Mouse (Mus musculus) bone marrow, adult 2 months (tissue): ENCODE data around the gene Snx27. TPM values are rescaled to one million over a fixed set of nuclear protein-coding genes. Genes with fewer than 3 reads are reported as not detected.

Experiments used
- H3K27ac ChIP-seq: fragments of 200-500 bp; 2 replicates; pipeline ENCODE4 v1.5.1; 2012; ENCODE audit warnings: low read depth, mild to moderate bottlenecking, control low read depth, inconsistent platforms, low read length; ENCODE audit not compliant: control insufficient read depth, poor library complexity, insufficient read depth
- H3K4me1 ChIP-seq: fragments of 200-500 bp; 2 replicates; pipeline ENCODE4 v1.6.1; 2011; ENCODE audit warnings: low read length; ENCODE audit not compliant: control insufficient read depth, insufficient read depth
- H3K4me3 ChIP-seq: fragments of 200-500 bp; replicated peaks from 2 replicates; pipeline ENCODE3; 2011; ENCODE audit warnings: mild to moderate bottlenecking, low read depth, low read length, control low read depth; ENCODE audit not compliant: control insufficient read depth
- CTCF ChIP-seq: fragments of 200-500 bp; IDR thresholded peaks from 2 replicates; pipeline ENCODE4 v1.5.1; 2011; ENCODE audit warnings: low read length, control low read depth; ENCODE audit not compliant: control insufficient read depth, insufficient read depth
- POLR2A ChIP-seq: fragments of 200-500 bp; IDR thresholded peaks from 2 replicates; pipeline ENCODE4 v1.6.1; 2011; ENCODE audit warnings: low read depth, mild to moderate bottlenecking, control low read depth, low read length, borderline replicate concordance; ENCODE audit not compliant: control insufficient read depth
- WGBS: fragments of 180-500 bp; shearing (Covaris S2); methylation state at CpG from one replicate; pipeline ENCODE4 v1.1.7; 2018; 5-methylcytosine and 5-hydroxymethylcytosine counted together
- polyA plus RNA-seq: library from polyadenylated mRNA; stranded (reverse); fragments of >200 nt; gene quantifications from 2 replicates; pipeline ENCODE4 v1.2.4, GENCODE M21; 2011; ENCODE audit warnings: low replicate concordance; ENCODE audit not compliant: missing spikeins, insufficient read depth, insufficient read length

Snx27 gene
- polyA plus RNA-seq, 1 experiment, result 14.1 TPM

GRCm38 (mm10) chr3:94465632-94466430, 116.7 kb downstream of the Snx27 start:
- 82% methylated on average over 13 of the region's 13 CpGs for WGBS
- Histone ChIP-seq H3K27ac (no peak overlapping the region), H3K4me3 (no peak overlapping the region), H3K4me1 (no peaks in the 10 kb centered on the region)
- no peak for TF ChIP-seq CTCF
- no peak for TF ChIP-seq POLR2A

DNA sequence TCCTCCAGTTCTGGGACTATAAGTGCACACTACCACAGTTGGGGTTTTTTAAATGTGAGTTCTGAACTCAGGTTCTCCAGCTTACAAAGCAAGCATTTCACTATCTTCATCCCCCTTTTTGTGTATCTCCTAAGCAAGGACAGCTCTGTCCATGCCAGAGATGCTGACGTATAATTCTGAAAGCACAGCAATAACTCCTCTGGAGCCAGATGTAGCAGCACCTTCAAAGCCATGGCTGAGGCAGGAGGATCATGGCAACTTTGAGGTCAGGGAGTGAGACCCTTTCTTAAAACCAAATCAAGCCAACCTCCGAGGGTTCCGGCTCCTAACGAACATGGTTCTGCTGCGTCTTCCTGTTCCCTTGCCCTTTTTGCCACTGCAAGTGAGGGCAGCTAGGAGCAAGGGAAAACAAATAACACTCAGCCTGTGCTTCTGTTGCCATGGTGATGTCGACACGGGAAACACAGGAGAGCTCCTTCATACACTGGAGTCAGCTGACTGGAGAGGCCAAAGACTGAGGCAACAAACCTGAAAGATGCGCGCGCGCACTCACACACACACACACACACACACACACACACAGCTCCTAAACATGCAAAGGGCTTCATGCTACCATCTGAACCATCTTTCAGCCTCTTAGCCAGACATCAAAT, 118.5 kb downstream of the Snx27 start:
- Histone ChIP-seq H3K4me1 (no peaks in the 10 kb centered on the region), H3K4me3 (no peak overlapping the region), H3K27ac (no peak overlapping the region)
- TF ChIP-seq CTCF (no peak), POLR2A (no peak)
- WGBS, result 72% methylated on average over 11 of the region's 11 CpGs

GRCm38 (mm10) chr3:94459834-94460233, 122.7 kb downstream of the Snx27 start:
- 89% methylated on average over 2 of the region's 2 CpGs for WGBS
- no peaks in the 10 kb centered on the region; the same call in 1 of the 2 replicates for H3K4me1 ChIP-seq
- H3K27ac ChIP-seq, result no peak overlapping the region
- H3K4me3 ChIP-seq, result no peak overlapping the region
- no peak for TF ChIP-seq CTCF
- TF ChIP-seq POLR2A, result no peak

DNA sequence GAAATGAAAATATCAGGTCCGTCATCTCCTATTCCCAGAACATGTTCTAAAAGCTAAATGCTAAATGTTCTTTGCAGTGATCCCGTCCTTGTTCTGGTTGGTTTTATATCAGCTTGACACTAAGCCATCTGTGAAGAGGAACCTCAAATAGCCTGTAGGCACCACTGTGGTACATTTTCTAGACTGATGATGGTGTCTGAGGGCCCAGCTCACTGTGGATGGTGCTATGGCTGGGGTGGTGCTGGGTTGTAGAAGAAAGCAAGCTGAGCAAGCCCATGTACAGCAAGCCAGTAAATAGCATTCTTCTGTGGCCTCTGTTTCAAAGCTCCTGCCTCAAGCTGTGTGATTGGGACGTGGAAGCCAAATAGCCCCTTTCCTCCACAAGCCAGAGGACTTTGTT, 125.5 kb downstream of the Snx27 start:
- H3K4me1 ChIP-seq, result no peaks in the 10 kb centered on the region; the same call in 1 of the 2 replicates
- no peak overlapping the region for H3K27ac ChIP-seq
- WGBS, result 74% methylated on average over 3 of the region's 3 CpGs
- TF ChIP-seq POLR2A (no peak), CTCF (no peak)
- no peak overlapping the region for H3K4me3 ChIP-seq

DNA sequence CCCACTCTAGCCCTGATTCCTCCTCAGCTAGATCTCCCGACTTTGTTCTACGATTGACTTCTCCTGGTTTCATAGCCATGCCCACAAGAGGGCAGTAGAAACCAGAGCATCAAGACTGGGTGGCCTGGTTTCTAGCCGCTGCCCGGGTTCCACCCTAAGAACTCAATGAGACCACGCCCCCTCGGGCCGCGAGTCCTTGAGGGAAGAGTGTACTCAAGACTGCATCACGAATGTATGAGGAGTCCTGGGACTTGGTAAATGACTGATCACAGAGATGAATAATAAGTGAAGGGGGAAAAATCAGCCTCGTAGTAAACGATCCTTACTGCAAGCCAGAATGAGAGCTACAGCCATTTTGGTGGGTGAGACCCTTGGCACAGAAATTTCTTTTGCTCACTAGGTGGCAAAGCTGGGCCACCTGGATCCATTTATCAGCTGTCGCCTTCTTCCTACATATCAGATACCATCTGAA, 126.0 kb downstream of the Snx27 start:
- no peak overlapping the region for H3K27ac ChIP-seq
- no peak overlapping the region for H3K4me3 ChIP-seq
- H3K4me1 ChIP-seq, result no peaks in the 10 kb centered on the region; the same call in 1 of the 2 replicates
- 3% methylated on average over 12 of the region's 12 CpGs for WGBS
- TF ChIP-seq CTCF (peak; percentile 73), POLR2A (no peak)

- WGBS, result 84% methylated on average over 2 of the region's 2 CpGs
- Histone ChIP-seq H3K27ac (no peak overlapping the region), H3K4me3 (no peak overlapping the region), H3K4me1 (no peaks in the 10 kb centered on the region; the same call in 1 of the 2 replicates)
- TF ChIP-seq POLR2A (no peak), CTCF (no peak)
These were observed 133.1 kb downstream of the Snx27 start for GRCm38 (mm10) chr3:94449377-94449776.

Other genes starting within 250 kb of the Snx27 start
- not detected in 2 replicates for gene Them5, start 240.6 kb downstream of the Snx27 start, polyA plus RNA-seq
- not detected in 2 replicates for gene C2cd4d, start 220.3 kb downstream of the Snx27 start, polyA plus RNA-seq
- gene Rorc, start 209.9 kb downstream of the Snx27 start, polyA plus RNA-seq, result 0.54 and 0.57 TPM in 2 replicates
- 0.36 and 1.2 TPM in 2 replicates for gene Lingo4, start 184.2 kb downstream of the Snx27 start, polyA plus RNA-seq
- gene Tdrkh, start 169.4 kb downstream of the Snx27 start, polyA plus RNA-seq, result 3.4 TPM in 2 replicates
- 22.2 and 30.4 TPM in 2 replicates for gene Mrpl9, start 139.4 kb downstream of the Snx27 start, polyA plus RNA-seq
- 1.2 and 1.7 TPM in 2 replicates for gene Oaz3, start 138.8 kb downstream of the Snx27 start, polyA plus RNA-seq
- 0.61 TPM in 1 of 2 replicates, not detected in the other for gene Celf3, start 104.4 kb downstream of the Snx27 start, polyA plus RNA-seq
- 3.5 and 13.6 TPM in 2 replicates for gene Riiad1, start 102.4 kb downstream of the Snx27 start, polyA plus RNA-seq
- gene Gm10972, start 60.4 kb upstream of the Snx27 start, polyA plus RNA-seq, result not detected in 2 replicates
- 3.8 and 7.4 TPM in 2 replicates for gene Tuft1, start 76.2 kb upstream of the Snx27 start, polyA plus RNA-seq
- gene Selenbp2, start 110.8 kb upstream of the Snx27 start, polyA plus RNA-seq, result 4.4 TPM in 1 of 2 replicates, not detected in the other
- gene Cgn, start 203.8 kb upstream of the Snx27 start, polyA plus RNA-seq, result 0.22 and 1.00 TPM in 2 replicates